Mouse (Mus musculus) macrophage (primary cell): Measurements from ENCODE around the gene 4933400A11Rik. TPM values are rescaled to one million over a fixed set of nuclear protein-coding genes. Genes with fewer than 3 reads are reported as not detected.

ENCODE experiments used
- H3K27ac ChIP-seq: fragments of 350-480 bp; formaldehyde crosslinking; 2 replicates; pipeline ENCODE4 v1.9.0; 2021
- H3K36me3 ChIP-seq: fragments of 350-480 bp; formaldehyde crosslinking; 2 replicates; pipeline ENCODE4 v1.9.0; 2021; ENCODE audit errors: inconsistent target
- H3K4me3 ChIP-seq: fragments of 350-480 bp; formaldehyde crosslinking; 2 replicates; pipeline ENCODE4 v1.9.0; 2021; ENCODE audit errors: inconsistent target
- H3K79me2 ChIP-seq: fragments of 350-480 bp; formaldehyde crosslinking; 2 replicates; pipeline ENCODE4 v1.9.0; 2021; ENCODE audit errors: inconsistent target
- WGBS: methylation state at CpG from one replicate; pipeline ENCODE4 v1.1.7; 2026; ENCODE audit warnings: inconsistent platforms; ENCODE audit not compliant: missing documents; 5-methylcytosine and 5-hydroxymethylcytosine counted together
- polyA plus RNA-seq: library from polyadenylated mRNA; stranded (reverse); fragments of 250-400 nt; gene quantifications from 3 replicates; pipeline ENCODE4 v1.2.4, GENCODE M21; 2018; ENCODE audit warnings: inconsistent platforms
- total RNA-seq, 78 experiments: library from RNA; depleted of rRNA; stranded (reverse); fragments of 250-400 nt; gene quantifications; 1 replicate in 9 of 78; 2 replicates in 24 of 78; 3 replicates in 43 of 78; 4 replicates in 2 of 78; pipeline ENCODE4 v1.2.4; 2018; ENCODE audit warnings: inconsistent platforms in 56 of 78

Gene 4933400A11Rik
- total RNA-seq (2018; cell fraction: chromatin; rRNA removed): not detected
- total RNA-seq (2018; cell fraction: cytosol; rRNA removed): not detected
- total RNA-seq (2018; cell fraction: nucleus; rRNA removed): not detected
- polyA plus RNA-seq: not detected in 3 replicates

DNA sequence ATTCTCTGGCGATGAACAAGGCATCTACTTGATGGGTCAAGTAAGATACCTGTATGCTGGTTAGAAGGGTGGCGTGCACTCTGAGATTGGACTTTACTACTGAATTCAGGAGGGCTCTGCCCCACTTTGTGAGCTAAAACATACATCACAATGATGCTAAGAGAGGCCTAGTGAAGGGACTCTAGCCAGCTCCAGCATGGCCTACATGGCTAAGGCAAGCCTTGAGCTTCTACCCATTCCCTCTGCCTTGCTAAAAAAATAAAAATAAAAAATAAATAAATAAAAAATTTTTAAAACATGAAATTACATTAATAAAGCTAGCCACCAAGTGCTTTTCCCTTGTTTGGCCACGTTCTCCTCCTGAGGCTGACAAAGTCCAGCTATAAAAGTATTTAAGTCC, at the start of gene 4933400A11Rik:
Gene 4933400A11Rik (minus strand): TSS at position 101 of the 400 bp plus-strand sequence.
- WGBS: 86% methylated on average over 3 of the region's 3 CpGs
- H3K36me3 ChIP-seq: no peaks in the 10 kb centered on the region
- no peak within 1 kb of the TSS for H3K4me3 ChIP-seq
- no peaks in the 10 kb centered on the region for H3K79me2 ChIP-seq
- no peak within 1 kb of the TSS for H3K27ac ChIP-seq

DNA sequence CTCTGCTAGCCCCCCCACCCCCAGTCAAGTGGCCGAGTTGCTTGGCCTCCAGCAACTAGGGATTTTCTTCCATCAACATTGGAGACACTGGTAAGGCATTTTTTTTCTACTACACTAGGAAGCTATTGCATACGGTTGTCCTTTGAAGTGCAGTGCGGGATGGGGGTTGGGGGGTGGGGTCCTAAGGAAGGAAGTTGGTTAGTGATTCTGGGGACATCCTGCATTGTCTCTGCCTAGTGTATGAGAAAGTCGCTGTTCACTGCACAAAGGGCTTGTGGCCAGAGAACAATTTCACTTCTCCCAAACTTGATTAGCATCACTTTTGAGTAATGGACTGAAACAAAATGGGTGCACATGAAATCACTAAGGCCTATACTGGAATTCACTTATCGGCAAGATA, 48.7 kb upstream of the 4933400A11Rik start:
- H3K36me3 ChIP-seq: no peaks in the 10 kb centered on the region
- no peak overlapping the region for H3K27ac ChIP-seq
- H3K4me3 ChIP-seq: no peak overlapping the region
- H3K79me2 ChIP-seq: no peaks in the 10 kb centered on the region
- 53% methylated on average over 5 of the region's 5 CpGs for WGBS

DNA sequence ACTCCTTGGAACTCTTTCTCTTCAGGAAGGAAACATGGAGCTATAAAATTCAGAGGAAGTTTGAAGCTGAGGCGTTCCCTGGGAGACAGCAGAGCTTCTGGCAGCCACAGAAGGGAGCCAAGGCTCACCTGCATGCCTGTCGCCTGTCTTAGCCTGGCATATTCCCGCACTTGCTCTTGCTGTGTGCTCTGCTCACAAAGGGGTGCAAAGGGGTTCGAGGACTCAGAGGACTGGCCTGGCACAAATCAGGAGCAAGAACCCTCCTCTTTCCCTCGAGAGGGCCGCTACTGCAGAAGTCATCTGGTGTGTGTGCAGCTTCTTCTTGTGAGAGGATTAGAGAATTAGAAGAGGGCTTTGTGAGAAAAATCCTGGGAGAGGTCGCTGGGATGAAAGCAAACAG, 48.3 kb upstream of the 4933400A11Rik start:
- H3K4me3 ChIP-seq: no peak overlapping the region
- no peaks in the 10 kb centered on the region for H3K79me2 ChIP-seq
- WGBS: 71% methylated on average over 7 of the region's 7 CpGs
- no peaks in the 10 kb centered on the region for H3K36me3 ChIP-seq
- no peak overlapping the region for H3K27ac ChIP-seq

DNA sequence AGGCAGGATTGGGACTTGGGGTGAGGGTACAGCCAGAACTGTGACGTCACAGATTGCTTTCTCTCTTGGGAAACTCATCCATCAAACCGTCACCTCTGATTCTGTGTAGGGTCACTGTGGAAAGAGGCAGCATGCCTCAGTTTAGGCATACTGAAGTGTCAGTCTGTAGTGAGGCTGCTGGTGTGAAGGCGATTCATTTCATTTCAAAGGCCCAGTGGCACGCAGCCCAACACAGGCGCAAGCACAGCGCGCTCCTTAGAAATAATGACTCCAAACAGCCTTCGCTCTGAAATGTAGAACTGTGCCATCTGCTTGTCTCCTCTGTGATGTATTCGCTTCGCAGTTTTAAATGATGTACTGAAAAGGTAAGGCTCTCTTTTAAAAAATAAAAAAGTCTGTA, 47.5 kb upstream of the 4933400A11Rik start:
- Histone ChIP-seq H3K79me2 (no peaks in the 10 kb centered on the region), H3K27ac (no peak overlapping the region), H3K4me3 (no peak overlapping the region), H3K36me3 (no peaks in the 10 kb centered on the region)
- WGBS: 93% methylated on average over 10 of the region's 10 CpGs

DNA sequence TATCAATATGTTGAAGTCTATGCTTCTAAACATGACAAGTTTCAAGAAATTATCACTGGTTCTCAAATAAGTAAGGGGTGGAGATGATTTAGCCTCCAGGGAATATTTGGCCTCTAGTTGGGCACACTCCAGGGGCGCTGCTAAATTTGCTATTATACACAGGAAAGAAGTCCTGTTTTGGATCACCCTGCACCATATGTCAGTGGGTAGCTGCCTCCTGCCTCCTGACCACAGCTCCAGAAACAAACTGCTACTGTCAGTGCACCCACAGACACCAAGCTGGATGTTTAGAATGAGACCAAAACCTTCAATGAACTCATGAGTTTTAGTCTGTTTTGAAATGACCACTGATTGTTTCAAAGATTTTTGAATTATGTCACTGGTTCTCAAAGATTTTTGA, 34.2 kb upstream of the 4933400A11Rik start:
- no peak overlapping the region for H3K27ac ChIP-seq
- H3K36me3 ChIP-seq: no peaks in the 10 kb centered on the region
- H3K79me2 ChIP-seq: no peaks in the 10 kb centered on the region
- 76% methylated on average over 1 of the region's 1 CpGs for WGBS
- no peak overlapping the region for H3K4me3 ChIP-seq

DNA sequence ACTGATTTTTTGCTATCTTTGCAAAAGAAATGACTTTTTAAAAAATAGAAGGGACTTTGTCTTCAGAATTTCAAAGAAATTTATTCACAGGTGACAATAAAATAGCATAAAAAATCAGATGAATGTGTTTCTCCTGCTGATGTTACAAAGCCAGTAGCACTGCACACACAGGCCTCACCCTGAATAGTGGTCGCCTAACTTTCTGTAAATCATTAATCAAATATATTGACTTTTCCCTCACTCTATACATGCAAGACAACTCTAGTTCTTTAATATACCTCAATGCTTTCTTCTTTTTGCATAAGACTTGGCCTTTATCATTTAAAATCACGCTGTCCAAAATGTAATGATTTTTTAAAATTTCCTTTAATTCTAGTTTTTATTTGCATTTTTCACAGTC, 32.3 kb upstream of the 4933400A11Rik start:
- H3K4me3 ChIP-seq: no peak overlapping the region
- H3K27ac ChIP-seq: no peak overlapping the region
- no peaks in the 10 kb centered on the region for H3K79me2 ChIP-seq
- 93% methylated on average over 2 of the region's 2 CpGs for WGBS
- H3K36me3 ChIP-seq: no peaks in the 10 kb centered on the region

DNA sequence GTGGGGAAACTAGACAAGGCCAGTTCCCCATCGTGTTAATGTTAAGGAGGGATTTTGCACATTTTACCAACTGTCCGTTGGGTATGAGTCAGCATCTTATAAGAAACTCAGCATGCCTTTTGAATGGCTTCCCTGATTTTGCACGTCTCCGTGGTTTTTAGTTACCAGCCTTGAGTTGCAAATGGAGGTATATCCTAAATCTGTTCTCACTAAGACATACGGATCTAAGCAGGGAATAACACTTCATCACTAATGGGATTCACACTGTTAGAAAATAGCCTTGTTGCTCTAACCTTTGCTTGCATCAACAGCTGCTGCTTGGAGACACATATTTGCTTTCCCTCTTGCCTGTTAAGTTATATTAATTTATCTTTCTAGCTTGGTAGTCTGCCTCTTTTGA, 31.9 kb upstream of the 4933400A11Rik start:
- Histone ChIP-seq H3K4me3 (no peak overlapping the region), H3K79me2 (no peaks in the 10 kb centered on the region), H3K36me3 (no peaks in the 10 kb centered on the region), H3K27ac (no peak overlapping the region)
- WGBS: 45% methylated on average over 5 of the region's 5 CpGs

DNA sequence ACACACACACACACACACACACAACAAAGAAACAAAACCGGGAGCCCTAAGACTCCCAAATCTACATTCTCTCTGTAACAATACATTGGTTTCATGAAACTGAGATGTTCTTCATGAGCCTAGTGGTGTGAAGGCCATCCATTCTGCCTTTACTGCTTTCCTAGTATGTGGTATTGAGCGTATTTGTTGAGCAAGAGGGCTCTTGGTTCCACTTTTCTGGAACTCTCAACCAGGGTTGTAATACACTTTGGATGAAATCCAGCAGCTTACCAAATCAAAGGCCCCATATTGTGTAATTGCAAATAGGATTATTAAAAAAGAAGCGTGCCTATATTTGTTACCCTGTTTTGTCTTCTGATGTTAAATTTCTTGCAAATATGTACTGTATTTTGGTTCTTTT, 28.3 kb upstream of the 4933400A11Rik start:
- no peak overlapping the region for H3K4me3 ChIP-seq
- H3K79me2 ChIP-seq: no peaks in the 10 kb centered on the region
- WGBS: 70% methylated on average over 3 of the region's 3 CpGs
- no peaks in the 10 kb centered on the region for H3K36me3 ChIP-seq
- no peak overlapping the region for H3K27ac ChIP-seq

DNA sequence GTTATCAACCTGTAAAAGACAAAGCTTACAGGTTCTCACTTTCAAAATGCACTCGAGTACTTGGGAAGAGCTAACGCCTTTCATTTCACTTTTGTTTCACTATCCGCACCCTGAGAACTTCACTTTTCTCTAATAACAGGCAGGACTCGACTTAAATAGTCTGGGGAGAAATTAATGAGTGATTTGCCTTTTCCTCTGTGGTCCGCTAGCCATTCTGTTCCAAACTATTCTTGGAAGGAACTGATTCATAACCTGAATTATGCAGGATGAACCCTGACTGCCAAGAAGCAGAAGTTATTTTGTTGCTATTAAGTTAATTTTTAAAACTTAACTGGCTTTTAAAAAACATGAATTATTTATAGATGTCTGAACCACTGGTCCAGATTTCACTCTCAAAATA, 26.4 kb upstream of the 4933400A11Rik start:
- Histone ChIP-seq H3K4me3 (no peak overlapping the region), H3K79me2 (no peaks in the 10 kb centered on the region), H3K27ac (no peak overlapping the region), H3K36me3 (no peaks in the 10 kb centered on the region)
- 34% methylated on average over 5 of the region's 5 CpGs for whole genome bisulfite sequencing

DNA sequence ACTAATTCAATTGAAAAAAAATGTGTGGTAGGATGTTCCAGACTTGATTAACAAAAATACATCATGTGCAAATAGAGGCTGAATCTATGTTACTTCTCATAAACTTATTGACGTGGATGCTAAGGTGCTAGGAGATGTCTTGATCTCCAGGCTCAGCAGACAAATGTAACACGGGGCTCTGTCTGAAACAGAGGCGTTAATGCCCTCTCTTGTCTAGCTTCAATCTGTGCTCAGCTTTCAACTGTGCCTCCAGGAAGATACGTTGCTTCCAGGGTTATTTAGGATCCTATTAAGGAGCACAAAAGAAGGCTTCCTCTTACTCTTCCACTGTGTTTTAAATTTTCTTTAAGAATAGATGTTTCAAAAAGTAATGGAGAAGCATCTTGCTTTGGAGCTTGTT, 20.8 kb upstream of the 4933400A11Rik start:
- Histone ChIP-seq H3K27ac (no peak overlapping the region), H3K4me3 (no peak overlapping the region), H3K79me2 (no peaks in the 10 kb centered on the region), H3K36me3 (no peaks in the 10 kb centered on the region)
- WGBS: 84% methylated on average over 4 of the region's 4 CpGs

DNA sequence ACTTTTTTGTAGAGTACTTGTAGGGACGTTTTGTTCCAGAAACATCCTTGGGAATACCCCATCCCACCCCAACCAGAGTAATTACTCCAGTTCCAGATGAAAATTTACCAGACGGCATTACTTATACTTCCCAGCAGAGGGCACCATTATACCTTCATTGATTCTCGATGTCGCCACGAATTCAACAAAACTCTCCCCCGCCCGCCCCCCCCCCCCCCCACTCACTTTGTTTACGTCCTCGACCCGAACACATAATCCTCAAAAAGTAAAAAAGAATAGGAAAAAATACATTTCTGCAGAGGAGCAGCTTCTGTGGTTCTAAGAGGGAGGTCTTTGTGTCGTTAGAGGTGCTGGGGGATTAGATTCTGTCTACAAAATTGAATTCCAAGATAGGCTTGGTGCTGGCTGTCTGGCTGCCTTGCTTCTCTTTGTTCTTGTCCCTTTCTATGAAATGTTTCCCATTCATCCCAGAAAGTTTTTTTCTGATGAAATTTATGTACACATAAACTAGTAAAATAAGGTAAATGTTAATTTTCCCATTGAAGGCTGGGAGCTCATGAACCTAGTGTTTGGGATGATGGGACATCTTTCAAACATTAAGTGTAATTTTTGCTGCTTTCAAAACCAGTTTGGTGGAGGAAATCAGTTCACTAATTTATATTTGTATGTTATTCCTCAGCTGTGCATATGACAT, 19.7 kb upstream of the 4933400A11Rik start:
- no peak overlapping the region for H3K4me3 ChIP-seq
- no peaks in the 10 kb centered on the region for H3K36me3 ChIP-seq
- 10% methylated on average over 2 of the region's 11 CpGs for WGBS
- no peak overlapping the region for H3K27ac ChIP-seq
- H3K79me2 ChIP-seq: no peaks in the 10 kb centered on the region

DNA sequence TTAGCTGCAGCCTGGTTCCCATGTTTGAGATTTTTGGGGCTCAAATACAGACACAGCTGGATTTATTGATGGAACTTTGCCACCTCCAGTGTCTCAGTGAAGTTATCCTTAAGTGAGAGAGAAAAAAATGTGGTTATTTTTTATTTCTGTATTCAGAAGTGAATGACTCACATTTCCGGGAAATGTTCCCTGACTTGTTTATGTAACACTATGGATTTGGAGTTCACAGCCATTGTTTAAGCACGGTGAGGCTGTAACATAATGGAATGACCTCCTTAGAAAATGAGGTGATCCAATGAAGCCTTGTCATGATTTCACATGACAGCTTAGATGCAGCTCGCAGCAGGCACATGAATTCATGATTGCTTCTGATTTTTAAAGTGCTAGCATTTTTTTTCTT, 17.7 kb upstream of the 4933400A11Rik start:
- H3K27ac ChIP-seq: no peak overlapping the region
- no peaks in the 10 kb centered on the region for H3K79me2 ChIP-seq
- H3K4me3 ChIP-seq: no peak overlapping the region
- 63% methylated on average over 3 of the region's 3 CpGs for WGBS
- no peaks in the 10 kb centered on the region for H3K36me3 ChIP-seq

DNA sequence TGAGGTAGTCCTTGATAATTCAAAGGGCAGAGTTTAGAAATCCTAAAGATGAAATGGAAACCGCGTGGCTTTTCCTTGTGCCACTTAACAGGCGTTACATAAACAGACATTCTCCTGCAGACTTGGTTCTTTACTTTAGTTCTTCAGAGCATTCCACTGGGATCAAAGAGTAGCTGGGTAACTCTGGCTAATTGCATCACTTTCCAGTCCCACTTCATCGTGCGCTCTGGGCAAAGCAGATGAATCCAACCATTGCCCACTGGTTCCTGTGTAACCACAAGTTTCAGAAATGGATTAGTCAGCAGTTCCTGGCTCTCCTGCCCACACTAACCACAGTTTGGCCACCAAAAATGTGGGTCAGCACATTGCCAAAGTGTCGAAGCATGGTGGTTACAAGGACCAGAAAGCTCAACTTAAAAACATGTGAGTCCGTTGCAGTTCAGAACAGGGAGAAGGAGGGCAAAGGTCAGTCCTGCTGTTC, 15.4 kb upstream of the 4933400A11Rik start:
- Histone ChIP-seq H3K27ac (no peak overlapping the region), H3K36me3 (no peaks in the 10 kb centered on the region), H3K4me3 (no peak overlapping the region), H3K79me2 (no peaks in the 10 kb centered on the region)
- WGBS: 29% methylated on average over 7 of the region's 7 CpGs

DNA sequence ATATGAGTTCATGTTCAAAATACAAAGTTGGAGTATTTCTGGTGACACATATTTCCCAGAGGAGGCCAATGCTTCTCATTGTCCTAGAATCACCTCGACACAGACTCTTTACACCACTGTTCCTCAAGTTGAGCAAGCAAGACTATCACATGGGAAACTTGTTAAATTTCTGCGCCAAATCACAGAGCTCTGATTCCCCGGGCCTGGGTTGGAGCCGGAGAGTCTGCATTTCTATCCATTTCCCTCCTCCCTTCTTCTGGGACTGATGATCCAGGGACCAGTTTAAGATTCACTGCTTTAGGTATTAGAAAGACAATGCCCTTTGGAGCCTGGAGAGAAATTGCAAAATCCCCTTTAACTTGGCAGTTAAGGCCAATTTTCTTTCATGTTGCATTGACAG, 15.0 kb upstream of the 4933400A11Rik start:
- Histone ChIP-seq H3K79me2 (no peaks in the 10 kb centered on the region), H3K27ac (no peak overlapping the region), H3K4me3 (no peak overlapping the region), H3K36me3 (no peaks in the 10 kb centered on the region)
- WGBS: 88% methylated on average over 4 of the region's 4 CpGs

DNA sequence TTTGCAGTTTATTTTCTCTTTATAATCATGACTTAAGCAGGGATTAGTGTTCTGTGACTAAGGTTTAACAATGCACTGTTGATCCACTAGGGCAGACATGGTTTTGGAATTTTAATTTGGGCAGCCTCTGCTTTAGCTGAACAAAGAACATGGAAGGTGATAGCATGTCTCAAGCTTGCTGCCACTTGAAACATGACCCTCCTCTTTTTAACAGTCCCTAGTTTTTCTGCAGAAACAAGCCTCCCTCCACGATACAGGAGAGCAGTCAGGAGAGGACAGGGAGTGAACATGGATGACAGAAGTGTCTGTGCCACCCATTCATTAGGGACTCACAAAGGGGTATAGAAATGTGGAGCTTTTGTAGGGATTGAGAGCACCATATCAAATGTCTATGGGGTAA, 13.4 kb upstream of the 4933400A11Rik start:
- H3K27ac ChIP-seq: no peak overlapping the region
- no peak overlapping the region for H3K4me3 ChIP-seq
- H3K79me2 ChIP-seq: no peaks in the 10 kb centered on the region
- no peaks in the 10 kb centered on the region for H3K36me3 ChIP-seq
- 82% methylated on average over 1 of the region's 1 CpGs for WGBS

DNA sequence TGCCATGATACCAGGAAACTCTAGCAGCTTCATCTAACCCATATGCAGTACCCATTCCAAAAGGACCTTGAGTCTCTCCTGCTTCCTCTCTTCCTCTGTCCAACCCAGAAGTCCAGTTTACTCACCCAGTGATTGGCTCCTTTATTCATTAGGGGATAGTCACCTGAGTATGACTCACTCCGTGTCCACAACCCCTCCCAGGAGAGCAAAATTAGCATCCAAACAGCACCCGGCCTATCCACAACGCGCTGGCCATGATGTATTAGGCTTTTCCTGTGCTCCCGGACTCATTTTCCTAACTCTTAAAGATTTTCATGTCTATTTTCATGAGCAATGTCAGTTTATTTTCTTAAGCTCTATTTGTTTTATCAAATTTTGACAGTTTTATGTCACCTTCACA, 10.3 kb upstream of the 4933400A11Rik start:
- no peaks in the 10 kb centered on the region for H3K79me2 ChIP-seq
- H3K27ac ChIP-seq: no peak overlapping the region
- H3K4me3 ChIP-seq: no peak overlapping the region
- 95% methylated on average over 5 of the region's 5 CpGs for WGBS
- no peaks in the 10 kb centered on the region for H3K36me3 ChIP-seq
